Mouse (Mus musculus) layer of hippocampus, postnatal 25 days (tissue): ENCODE results near the gene Zfp592. TPM values are rescaled to one million over a fixed set of nuclear protein-coding genes. Genes with fewer than 3 reads are reported as not detected.
A peak's percentile ranks its signal among the peaks of the same experiment; 100 is the strongest.
"Not testable (repeated sequence)": the region's sequence is repeated elsewhere in the genome, so short reads cannot be mapped to it uniquely, and the experiment has no call there.

ENCODE experiments used
- DNase-seq, 2 experiments: peaks; one replicate each; pipeline ENCODE4 v3.0.0; 2022; ENCODE audit warnings: mixed read lengths in 2 of 2, low spot score in 1 of 2; ENCODE audit errors: extremely low spot score in 1 of 2
- total RNA-seq, 2 experiments: library from RNA; stranded (reverse); gene quantifications; 2 replicates each; pipeline ENCODE4 v1.2.3; 2021

The Zfp592 gene
- total RNA-seq = 10 to 100 TPM; 20.1 to 20.8 TPM

- DNase-seq = peak; percentile 60 to 73
Measured at GRCm38 (mm10) chr7:80992980-80993833, at the start of gene Zfp592. Gene Zfp592 (plus strand): TSS chr7:80993681.

GRCm38 (mm10) chr7:80947445-80948350, 45.8 kb upstream of the Zfp592 start, which contains the start of gene Sec11a:
Gene Sec11a (minus strand): TSS chr7:80947780.
- DNase-seq = peak; percentile 84 to 89

- no peak for DNase-seq
Measured at GRCm38 (mm10) chr7:80951461-80951860, 42.0 kb upstream of the Zfp592 start.

GRCm38 (mm10) chr7:80952140-80952539, 41.3 kb upstream of the Zfp592 start:
- no peak for DNase-seq

GRCm38 (mm10) chr7:80954251-80954650, 39.2 kb upstream of the Zfp592 start:
- DNase-seq = no peak

GRCm38 (mm10) chr7:80956891-80957290, 36.6 kb upstream of the Zfp592 start:
- no peak for DNase-seq

- DNase-seq = no peak
Measured at GRCm38 (mm10) chr7:80959003-80959402, 34.5 kb upstream of the Zfp592 start.

GRCm38 (mm10) chr7:80962799-80963198, 30.7 kb upstream of the Zfp592 start:
- no peak for DNase-seq

GRCm38 (mm10) chr7:80970913-80971312, 22.6 kb upstream of the Zfp592 start:
- DNase-seq = no peak

- no peak for DNase-seq
Measured at GRCm38 (mm10) chr7:80971419-80971818, 22.1 kb upstream of the Zfp592 start.

- DNase-seq = no peak
Measured at GRCm38 (mm10) chr7:80972082-80972481, 21.4 kb upstream of the Zfp592 start.

- not testable (repeated sequence) for DNase-seq
Measured at GRCm38 (mm10) chr7:80972920-80973637, 20.4 kb upstream of the Zfp592 start.

- not testable (repeated sequence) for DNase-seq
Measured at GRCm38 (mm10) chr7:80973638-80974015, 19.9 kb upstream of the Zfp592 start.

GRCm38 (mm10) chr7:80980566-80980965, 12.9 kb upstream of the Zfp592 start:
- no peak for DNase-seq

- DNase-seq = no peak
Measured at GRCm38 (mm10) chr7:80986458-80987187, 6.9 kb upstream of the Zfp592 start.

- no peak for DNase-seq
Measured at GRCm38 (mm10) chr7:80987805-80988625, 5.5 kb upstream of the Zfp592 start.

GRCm38 (mm10) chr7:80990276-80990675, 3.2 kb upstream of the Zfp592 start:
- no peak for DNase-seq

GRCm38 (mm10) chr7:80991589-80991988, 1.9 kb upstream of the Zfp592 start:
- DNase-seq = no peak

GRCm38 (mm10) chr7:80992063-80992462, 1.4 kb upstream of the Zfp592 start:
- no peak for DNase-seq
